Mouse (Mus musculus): Measurements from ENCODE around the gene Sept10.

Gene Sept10

DNA sequence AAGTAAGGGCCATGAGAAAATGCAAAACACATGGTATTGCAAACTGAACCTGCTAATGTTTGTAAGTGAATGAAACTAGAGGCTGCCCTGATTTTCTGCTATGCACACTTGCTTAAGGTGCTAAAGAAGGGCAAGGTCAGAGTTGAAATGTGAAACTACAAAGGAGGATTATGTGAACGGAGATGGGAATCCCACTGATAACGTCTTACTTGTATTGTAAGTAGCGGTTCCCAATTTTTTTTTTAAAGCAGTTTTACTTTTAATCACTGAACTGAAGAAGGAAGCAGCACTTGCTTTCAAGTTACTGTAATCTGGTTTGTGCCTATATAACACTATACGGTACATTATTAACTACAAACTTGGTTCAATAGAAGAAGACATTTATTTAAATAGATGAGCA, 2.2 kb upstream of the Sept10 start:
- DNase-seq = no peak

DNA sequence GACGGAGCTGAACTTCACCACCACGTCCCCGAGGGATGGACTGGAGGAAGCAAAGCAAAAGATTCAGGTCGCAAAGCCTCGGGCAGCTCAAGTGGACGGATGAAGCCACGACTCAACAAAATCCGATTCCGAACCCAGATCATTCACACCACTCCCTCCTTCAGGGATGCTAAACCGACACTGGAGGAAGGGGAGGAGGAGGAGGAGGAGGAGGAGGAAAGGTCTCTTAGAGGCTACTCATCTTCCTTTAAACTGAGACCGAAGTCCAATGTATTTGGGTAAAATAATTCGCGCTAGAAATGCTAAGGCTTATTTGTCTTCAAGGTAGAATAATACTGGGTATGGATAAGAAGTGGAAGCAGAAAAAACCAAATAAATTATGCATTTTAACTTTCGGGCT, 1.7 kb upstream of the Sept10 start:
- no peak for DNase-seq

DNA sequence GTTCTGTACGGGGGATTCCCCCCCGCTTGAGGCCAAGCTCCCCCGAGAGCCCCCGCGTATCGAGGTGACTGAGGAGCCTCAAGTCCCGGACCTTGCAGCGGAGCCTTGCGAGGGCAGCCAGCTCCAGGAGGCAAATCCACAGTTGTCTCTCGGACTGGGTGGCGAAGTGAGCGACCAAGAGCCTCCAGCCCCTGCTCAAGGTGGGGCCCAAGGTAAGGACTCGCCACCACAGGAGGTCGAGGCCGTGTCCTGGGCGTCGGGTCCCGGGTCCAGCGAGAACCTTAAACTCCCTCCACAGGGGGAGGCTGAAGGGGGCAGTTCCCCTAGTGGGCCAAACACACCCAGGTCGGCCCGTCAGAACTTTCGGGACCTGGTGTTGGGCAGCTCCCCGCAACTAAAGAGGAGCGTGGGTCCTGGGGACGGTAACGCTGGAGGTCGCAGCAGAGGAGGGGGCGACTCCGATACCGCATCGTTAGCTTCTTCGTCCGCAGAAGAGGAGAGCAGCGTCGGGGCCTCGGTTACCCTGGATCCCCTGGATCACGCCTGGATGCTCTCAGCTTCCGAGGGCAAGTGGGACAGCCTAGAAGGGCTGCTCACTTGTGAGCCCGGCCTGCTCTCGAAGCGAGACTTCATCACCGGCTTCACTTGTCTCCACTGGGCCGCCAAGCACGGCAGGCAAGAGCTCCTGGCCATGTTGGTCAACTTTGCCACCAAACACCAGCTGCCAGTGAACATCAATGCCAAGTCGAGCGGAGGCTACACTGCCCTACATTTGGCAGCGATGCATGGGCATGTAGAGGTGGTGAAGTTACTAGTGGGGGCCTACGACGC, 839 bp upstream of the Sept10 start:
- peak; percentile 42 for DNase-seq

DNA sequence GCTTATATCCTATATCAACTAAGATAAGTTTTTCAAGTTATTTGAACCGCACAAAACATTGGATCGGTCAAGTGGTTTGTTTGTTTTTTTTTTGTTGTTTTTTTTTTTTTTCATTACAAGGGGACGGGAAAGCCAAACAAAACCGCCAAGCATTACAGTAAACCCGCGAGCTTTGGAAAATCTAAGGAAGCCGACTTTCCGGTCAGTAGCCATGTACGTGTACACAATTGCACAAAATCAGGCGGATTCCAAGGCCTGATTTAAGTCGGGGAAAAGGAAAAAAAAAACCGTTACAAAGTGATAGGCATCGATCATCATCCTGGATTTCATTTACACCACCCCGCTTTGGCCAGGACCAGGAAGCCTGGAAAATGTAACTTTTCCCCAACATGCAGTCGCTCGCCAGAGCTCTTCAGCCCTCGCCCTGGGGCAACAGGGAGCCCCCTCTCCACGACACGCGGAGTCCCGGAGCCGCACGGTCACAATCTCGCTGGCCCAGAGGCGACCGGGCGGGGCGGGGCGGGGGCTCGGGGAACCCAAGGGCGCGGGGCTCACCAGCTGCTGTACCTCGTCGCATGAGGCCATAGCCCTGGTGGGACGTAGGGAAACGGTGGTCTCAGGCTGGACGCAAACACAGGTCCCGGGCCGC, 699 bp downstream of the Sept10 start:
- DNase-seq = no peak

DNA sequence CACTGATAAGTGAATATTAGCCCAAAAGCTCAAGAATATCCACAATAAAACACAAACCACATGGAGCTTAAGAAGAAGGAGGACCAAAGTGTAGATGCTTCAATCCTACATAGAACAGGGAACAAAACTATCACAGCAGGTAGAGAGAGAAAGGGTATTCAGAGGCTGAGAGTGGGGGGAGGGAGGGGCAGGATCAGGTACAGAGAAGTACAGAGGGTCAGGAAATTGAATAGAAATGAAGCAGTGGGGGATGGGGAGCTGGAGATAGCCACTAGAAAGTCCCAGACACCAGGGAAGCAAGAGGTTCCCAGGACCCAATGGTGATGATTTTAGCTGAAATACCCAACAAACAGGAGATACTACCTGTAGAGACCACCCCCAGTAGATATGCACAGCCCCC, 21.6 kb downstream of the Sept10 start:
- DNase-seq = no peak

DNA sequence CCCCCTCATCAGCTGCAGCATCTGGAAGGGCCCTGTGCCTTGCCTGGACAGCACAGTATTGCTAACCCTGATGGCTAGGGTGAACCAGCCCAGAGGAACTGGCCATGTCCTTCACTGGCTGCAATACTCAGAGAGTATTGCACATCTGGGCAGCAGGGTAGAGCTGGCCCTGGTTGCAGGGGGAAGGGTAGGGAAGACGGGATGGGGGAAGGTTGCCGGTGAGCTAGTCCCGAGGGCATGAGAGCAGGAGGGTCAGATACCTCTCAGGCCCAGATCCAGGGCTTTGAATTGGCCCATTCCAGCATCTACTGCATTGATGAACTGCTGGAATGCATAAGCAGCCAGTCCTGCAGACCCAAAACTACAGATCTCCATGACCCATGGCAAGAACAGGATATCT, 24.9 kb downstream of the Sept10 start:
- no peak for DNase-seq

DNA sequence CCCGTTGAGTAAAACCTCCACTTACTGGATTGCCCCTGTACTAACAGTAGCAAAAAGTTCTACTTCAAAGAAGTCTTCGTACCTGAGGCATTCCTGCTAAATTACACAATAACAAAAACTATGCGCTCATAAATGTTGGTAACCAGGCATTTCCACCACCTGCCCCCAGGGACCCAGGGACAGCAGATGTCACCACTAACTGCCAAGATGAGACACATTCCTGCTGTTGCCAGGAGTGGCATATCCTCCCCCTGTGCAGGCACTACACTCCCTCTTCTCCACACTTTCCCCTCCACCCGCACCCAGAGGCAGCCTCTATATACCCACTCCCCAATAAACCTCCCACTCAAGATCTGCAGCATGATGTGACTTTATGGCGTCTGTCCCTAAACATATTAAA, 26.8 kb downstream of the Sept10 start:
- DNase-seq = no peak

DNA sequence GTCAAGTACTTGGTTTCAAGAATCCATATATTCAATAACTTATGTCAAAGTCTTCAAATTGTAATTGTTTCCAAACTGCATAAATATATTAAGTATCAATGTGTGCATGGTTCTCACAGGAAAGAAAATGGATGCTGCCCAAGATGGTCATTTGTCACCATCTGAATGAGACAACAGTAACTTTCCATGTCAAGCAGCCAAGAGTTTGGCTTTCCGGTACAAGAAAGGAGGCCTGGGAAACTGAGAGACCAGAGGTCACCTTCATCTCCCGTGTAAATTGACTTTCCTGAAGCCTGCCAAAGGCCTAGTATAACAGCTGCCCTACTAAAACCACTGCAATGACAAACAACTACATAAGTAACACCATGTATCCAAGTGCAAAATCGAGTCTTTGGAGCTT, 39.3 kb downstream of the Sept10 start:
- DNase-seq = no peak

DNA sequence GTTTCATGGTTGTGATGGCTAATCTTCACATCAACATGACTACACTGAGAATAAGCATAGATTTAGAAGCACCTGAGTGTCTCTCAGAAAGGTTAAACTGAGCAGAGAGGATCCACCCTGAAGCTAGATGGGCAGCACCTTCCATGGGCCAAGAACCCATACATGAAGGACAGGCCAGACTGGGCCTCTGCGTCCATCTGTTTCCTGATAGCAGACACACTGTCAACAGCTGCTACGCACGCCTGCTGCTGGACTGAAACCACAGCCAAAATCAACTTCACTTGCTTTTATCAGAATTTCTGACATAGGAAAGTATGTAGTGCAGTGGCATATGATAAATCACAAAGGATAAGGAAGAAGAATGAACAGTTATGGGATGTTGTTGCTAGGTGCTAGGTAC, 42.0 kb downstream of the Sept10 start:
- DNase-seq = no peak

DNA sequence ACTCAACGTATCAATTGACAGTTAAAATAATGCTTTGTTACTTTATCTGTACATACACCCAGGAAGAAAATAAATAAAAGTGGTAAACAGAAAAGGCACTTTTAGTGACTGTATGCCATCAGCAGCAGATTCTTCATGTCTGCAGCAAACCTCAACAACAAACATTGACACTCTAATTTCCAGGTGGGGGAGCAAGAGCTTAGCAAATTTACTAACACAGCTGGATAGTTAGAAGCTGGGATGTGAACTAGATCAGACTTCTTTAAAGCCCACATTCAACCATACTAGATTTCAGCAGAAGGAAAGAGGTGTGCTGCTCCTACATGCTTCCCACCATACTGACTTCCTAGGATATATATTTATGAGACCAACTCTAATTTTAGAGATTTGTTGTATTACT, 49.1 kb downstream of the Sept10 start:
- DNase-seq = no peak

DNA sequence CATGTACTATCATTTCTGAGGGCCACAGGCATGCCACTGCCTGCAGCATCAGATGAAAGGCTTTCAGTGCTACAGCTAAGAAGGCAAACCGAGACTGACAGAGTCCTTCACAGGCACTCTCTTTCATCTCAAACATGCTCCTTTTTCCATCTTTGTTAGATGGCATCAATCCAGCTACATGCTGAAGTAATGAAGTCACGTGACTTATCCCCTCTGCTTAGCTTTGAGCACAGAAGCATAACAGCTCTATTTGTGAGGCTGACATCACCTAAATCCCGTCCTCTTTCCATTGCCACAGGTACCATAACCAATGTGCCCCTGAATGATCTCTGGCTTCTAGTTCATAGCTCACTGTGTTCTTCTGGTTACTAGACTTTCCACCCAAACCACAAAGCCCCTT, 50.6 kb downstream of the Sept10 start:
- DNase-seq = no peak

DNA sequence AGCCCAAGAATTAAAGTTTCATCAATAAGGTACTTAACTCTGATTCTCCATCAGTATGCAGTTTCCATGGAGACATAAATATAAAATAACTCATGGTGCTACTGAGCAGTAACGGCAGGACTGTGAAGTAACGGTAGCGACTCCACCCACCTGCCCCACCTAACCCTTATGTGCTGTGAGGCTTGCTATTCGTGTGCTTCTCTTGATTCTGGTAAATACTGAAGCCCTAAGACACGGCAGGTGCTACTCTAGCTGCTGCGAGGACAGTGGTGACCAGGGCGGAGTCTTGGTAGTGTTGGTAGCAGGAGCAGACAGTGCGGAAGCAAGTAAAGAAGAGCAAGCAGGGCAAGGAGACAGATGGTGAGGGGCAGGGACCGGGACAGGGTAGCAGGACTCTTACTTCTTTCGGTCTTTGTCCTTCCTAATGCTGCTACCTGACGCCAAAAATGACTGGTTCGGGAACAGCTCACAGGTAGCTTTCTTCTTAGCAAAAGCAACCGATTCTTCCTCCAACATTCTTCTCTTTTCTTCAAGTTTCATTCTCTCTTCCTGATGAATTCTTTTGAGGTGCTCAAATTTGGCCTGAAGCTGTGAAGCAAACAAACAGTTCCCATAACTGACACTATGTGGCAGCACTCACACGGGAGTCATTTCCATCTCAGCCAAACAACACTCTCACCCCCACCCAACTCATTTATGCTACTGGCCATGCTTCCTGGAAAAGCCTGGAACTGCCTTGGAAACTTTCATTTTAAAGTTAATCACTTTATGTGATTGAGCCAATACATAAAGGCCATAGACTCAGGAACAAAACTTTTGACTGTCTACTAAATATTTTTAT, 55.3 kb downstream of the Sept10 start:
- peak; percentile 45 for DNase-seq

DNA sequence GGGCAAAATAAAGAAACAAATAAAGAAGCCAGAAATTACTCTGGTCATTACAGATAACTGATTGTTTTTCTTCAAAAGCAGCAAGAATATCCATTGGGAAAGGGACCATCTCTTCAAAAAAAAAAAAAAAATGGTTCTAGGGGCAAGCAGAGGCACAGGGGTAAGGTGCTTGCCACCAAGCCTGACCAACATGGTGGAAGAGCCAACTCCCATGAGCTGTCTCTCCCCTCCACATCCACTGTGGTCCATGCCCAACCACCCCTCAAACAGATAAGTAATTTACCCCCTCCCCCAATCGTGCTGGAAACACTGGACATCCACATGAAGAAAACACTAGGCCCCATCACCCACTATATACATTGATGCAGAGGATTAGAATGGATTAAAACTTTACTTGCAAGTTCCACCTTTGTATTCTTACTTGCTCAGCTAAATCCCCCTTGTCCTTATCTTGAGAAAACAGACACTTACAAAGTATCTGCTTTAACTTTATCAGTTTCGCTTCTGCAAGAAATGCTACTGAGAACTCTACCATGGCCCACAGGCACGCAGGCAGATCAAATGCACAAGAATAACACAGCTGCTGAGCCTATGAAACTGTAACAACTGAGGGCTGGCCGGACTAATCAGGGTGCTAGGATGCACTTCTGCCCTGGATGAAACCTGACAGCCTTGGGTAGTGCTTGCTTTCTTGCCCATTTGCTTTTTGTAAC, 59.3 kb downstream of the Sept10 start:
- DNase-seq = no peak

DNA sequence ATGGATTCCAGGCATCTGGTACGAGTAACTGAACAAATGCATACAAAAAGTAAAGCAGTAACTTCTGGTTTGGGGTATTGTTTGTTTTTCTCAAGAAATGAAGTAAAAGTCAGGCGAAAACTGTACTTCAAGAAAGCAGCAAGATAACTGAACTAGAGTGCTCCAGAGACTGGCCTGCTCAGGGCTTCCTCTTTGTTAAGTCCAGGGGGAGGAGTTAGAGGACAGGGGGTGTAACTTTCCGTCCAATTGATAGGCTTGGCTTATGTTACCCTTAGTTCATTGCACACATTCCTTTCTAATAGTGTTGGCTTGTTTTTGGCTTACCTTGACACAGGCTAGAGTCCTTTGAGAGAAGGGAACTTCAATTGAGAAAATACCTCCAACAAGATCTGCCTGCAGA, 63.0 kb downstream of the Sept10 start:
- no peak for DNase-seq

DNA sequence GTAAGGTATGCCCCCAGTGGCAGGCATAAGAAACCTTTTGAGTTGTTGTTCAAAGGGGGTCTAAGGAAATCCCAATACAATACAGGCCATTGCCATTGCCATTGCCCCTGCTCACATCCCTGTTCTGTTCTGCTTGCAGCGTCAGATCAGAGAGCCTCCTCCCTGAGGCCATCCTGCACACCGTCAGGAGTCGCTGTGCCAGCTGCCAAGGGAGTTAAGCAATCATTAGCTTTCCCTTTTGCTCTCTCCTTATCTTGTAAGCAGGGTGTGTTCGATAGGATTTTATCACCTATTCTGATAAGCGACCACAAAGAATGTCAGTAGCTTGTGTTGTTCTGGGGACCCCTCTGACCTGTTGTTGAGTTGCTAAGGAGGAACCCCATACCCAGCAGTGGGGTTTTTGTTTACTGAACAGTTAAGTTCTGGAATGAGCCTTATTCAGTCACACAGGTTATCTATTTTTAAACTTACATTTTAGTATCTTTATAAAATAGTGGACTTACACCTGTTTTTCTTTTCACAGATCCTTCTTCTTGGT, 69.0 kb downstream of the Sept10 start:
- no peak for DNase-seq

DNA sequence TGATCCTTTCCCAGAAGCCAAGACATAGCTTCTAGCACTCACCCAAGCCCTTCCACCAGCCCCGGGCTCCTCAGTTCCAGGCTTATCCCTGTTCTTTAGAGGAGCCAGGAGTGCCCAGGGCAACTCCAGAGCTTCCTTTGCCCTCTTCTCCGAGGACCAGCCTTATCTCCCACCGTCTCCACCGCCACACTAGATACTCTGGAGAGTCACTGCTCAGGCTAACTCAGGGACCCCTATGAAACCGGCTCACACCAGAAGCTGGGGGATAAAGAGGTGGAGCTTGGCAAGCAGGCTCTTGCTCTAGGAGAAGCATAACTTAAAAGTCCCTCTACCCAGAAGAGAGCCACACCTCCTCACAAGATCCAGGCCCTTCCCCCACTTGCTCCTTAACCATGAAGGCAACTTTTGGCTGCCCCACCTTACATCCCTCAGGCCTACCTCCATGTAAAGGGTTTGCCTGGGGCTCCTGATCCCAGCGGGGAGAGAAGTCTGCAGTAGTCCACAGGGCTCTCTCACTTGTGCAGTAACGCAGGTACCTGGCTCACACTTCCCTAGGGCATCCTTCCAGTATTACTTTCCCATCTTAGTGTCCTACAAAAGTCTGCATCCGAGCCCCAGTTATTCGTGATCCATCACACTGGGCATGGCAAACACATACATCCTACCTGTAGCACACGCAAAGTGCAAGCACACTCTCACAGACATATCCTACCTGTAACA, 70.5 kb downstream of the Sept10 start:
- DNase-seq = no peak

DNA sequence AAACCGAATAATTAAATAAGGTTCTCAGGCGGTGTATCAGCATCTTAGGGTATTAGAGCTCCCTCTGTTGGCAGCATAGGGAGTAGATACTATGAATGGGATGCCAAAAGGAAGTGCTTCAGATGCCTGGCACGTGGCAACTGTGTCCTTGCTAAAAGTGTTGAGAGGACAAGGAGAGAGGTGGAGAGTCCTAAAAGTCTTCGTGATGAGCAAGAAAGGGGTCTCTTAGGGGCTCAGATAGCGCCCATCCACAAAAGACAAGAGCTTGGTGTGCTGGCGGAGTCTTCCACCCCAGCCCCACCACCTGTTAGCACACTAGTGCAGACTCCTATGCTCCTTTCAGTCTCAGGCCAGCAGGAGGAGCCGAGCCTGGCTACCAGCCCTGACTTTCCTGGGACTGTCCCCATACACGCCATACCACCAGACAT, 71.7 kb downstream of the Sept10 start:
- DNase-seq = peak; percentile 16

DNA sequence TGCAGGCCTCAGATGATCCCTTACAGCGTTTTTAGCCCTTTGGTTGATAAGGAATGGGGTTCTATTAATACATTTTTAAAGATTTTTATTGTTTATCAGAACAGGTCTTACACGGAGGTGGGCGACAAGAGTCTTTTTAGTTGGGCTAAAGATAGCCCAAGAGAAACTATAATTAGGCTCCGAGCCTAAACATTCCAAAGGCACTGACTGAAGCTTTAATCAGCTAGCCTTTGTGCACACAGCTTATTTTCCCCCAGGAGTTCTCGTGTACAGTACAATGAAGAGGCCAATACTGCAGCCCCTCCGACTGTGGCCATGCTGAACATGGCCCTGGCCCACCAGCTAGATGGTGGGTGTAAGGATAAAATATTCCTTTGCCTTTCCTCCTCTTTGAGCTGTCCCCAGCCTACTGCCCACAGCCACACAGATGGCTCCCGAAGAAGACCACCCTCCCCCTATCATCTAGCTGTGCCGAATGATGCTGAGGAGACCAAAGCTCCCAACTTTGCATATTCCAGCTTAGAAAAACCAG, 88.1 kb downstream of the Sept10 start:
- no peak for DNase-seq

DNA sequence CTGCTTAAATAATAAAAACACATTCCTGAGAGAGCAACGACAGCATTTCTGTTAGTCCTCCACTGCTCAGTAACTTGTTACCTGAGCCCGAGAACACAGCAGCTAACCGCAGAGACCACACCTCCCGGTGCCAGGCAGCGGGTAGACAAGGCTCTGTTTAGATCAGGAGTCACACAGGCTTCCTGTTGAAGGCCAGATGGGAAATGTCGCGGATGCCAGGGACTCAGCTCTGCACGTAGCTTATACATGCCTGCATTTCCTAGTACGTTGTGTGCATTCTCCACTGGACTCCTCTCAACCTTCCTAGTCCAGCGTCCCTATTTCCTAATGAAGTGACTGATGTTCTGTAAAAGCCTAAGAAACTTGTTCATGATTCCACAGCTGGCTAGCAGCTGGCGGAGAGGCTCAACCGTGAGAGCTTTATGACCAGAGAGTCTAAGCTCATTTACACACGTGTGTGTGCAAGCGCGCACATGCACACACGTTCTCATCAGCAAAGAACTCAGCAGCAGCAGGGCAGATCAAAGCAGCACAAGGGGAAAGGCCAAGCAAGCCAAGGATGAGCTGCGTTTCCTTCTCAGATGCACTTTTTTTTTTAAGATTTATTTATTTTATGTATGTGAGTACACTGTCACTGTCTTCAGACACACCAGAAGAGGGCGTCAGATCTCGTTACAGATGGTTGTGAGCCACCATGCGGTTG, 89.6 kb downstream of the Sept10 start:
- no peak for DNase-seq

DNA sequence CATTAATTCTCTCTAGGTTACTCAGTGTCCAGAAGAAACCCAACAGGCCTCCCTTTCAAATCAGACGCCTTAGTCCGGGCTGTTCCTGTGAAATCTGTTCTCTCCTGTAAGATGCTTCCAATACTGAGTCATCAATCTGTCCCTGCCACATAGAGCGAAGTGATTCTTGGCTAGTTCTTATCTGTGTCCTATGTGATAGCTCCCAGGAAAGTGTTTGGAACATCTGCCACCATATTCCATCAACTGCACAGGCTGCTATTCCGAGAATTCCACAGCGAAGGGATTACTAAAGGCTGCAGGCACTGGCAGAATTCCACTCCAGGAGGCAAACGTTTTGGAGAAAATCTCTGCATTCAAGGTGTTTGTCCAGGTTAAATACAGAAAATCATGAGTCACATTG, 94.0 kb downstream of the Sept10 start:
- no peak for DNase-seq

DNA sequence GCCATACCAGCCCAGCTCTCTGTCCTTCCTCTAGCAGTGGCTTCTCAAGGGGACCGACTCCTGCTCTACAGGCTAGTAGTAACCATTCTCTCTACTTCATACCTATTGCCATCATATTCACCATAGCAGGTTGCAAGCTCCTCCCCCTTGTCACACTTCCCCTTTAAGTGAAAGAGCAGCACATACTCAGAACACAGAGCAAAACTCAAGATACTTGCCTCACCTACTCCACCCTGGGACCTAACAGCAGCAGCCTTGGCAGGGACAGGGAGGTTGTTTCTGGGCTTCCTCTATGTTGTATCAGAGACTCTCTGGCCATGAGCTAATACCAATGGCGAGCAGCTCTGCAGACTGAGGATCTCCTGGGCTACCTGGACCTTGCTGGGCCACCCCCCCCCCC, 96.2 kb downstream of the Sept10 start:
- DNase-seq = no peak
